Mouse (Mus musculus) embryonic facial prominence, embryonic 13.5 days (tissue): ENCODE measurements around the gene Pcx. TPM values are rescaled to one million over a fixed set of nuclear protein-coding genes. Genes with fewer than 3 reads are reported as not detected.

Experiments used
- ATAC-seq: fragments of 200-750 bp; cut with Nextera tagmentation; 2 replicates; pipeline ENCODE4 v1.8.0; 2017; ENCODE audit warnings: low read depth; ENCODE audit not compliant: insufficient number of reproducible peaks, insufficient read depth, low FRiP score, low TSS enrichment
- H3K27ac ChIP-seq: fragments of 300-500 bp; sonication (generic); 2 replicates; pipeline ENCODE4 v1.5.1; 2015; ENCODE audit warnings: moderate library complexity, mild to moderate bottlenecking, inconsistent platforms
- H3K27me3 ChIP-seq: fragments of 300-500 bp; sonication (generic); 2 replicates; pipeline ENCODE4 v1.6.1; 2015; ENCODE audit warnings: mild to moderate bottlenecking, inconsistent platforms
- H3K36me3 ChIP-seq: fragments of 300-500 bp; sonication (generic); 2 replicates; pipeline ENCODE4 v1.6.1; 2015; ENCODE audit warnings: mild to moderate bottlenecking, inconsistent platforms
- H3K4me1 ChIP-seq: fragments of 300-500 bp; sonication (generic); 2 replicates; pipeline ENCODE4 v1.6.1; 2015; ENCODE audit warnings: inconsistent platforms
- H3K4me2 ChIP-seq: fragments of 300-500 bp; sonication (generic); 2 replicates; pipeline ENCODE4 v1.6.1; 2015; ENCODE audit warnings: moderate library complexity, mild to moderate bottlenecking, inconsistent platforms
- H3K4me3 ChIP-seq: fragments of 300-500 bp; sonication (generic); 2 replicates; pipeline ENCODE4 v1.5.1; 2015; ENCODE audit warnings: mild to moderate bottlenecking, inconsistent platforms
- H3K9ac ChIP-seq: fragments of 300-500 bp; sonication (generic); 2 replicates; pipeline ENCODE4 v1.6.1; 2015; ENCODE audit warnings: mild to moderate bottlenecking, inconsistent platforms
- H3K9me3 ChIP-seq: fragments of 300-500 bp; sonication (generic); 2 replicates; pipeline ENCODE4 v1.6.1; 2016; ENCODE audit warnings: inconsistent platforms
- WGBS: fragments of 180-500 bp; shearing (Covaris S2); methylation state at CpG from one replicate; pipeline ENCODE4 v1.1.7; 2015; ENCODE audit warnings: mixed read lengths; 5-methylcytosine and 5-hydroxymethylcytosine counted together
- microRNA-seq: library from miRNA; unstranded; fragments of <30 nt; microRNA quantifications from one replicate; pipeline ENCODE4, GENCODE M21; 2016
- polyA plus RNA-seq: library from polyadenylated mRNA; unstranded; fragments of >200 nt; fragmentation: Nextera tagmentation; extraction: Ambion mirVana; gene quantifications from 2 replicates; pipeline ENCODE4 v1.2.1, GENCODE M21; 2015

Pcx gene
- polyA plus RNA-seq, 1 experiment from 2014 or later: 24.8 TPM

GRCm38 (mm10) chr19:4625179-4625828 is 115.0 kb downstream of the Pcx start, which contains the start of gene Rce1:
Gene Rce1 (minus strand): TSS chr19:4625641.
- ATAC-seq: peak; percentile 86
- H3K27me3 ChIP-seq: no peaks in the 10 kb centered on the region
- peak within 1 kb of the TSS; percentile 97 for H3K9ac ChIP-seq
- peaks cover 37% of the 10 kb centered on the region for H3K36me3 ChIP-seq
- under 1% methylated on average over 64 of the region's 64 CpGs for WGBS
- peak within 1 kb of the TSS; percentile 76 for H3K4me2 ChIP-seq
- peaks cover 31% of the 10 kb centered on the region for H3K4me1 ChIP-seq
- H3K27ac ChIP-seq: peak within 1 kb of the TSS; percentile 94
- peak within 1 kb of the TSS; percentile 96 for H3K4me3 ChIP-seq
- no peaks in the 10 kb centered on the region for H3K9me3 ChIP-seq

GRCm38 (mm10) chr19:4625829-4626535 is 115.7 kb downstream of the Pcx start:
- Histone ChIP-seq H3K36me3 (peaks cover 30% of the 10 kb centered on the region), H3K9me3 (no peaks in the 10 kb centered on the region), H3K4me2 (peak overlapping the region; percentile 76), H3K4me1 (peaks cover 31% of the 10 kb centered on the region), H3K4me3 (peak overlapping the region; percentile 96), H3K27ac (peak overlapping the region; percentile 94), H3K9ac (peak overlapping the region; percentile 97), H3K27me3 (no peaks in the 10 kb centered on the region)
- peak; percentile 53; the same call in 1 of the 2 replicates for ATAC-seq
- WGBS: under 1% methylated on average over 35 of the region's 35 CpGs

DNA sequence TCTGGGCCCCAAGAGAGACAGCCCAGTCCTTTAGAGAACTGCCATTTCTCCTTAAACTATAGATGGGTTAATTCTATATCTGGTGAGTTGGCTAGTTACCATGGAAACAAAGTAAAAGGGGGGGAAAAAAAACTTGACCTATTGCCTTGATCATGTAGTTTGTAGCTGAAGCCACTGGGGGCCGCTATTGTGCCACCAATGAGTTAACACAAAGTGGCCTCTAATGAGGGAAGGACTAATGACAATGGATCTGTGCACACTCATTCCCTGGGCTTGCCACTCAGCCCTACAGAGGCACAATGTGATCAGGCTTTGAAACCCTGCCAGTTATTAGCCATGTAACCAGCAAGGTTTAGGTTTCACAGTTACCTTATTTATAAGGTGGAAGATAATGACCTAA is 118.5 kb downstream of the Pcx start:
- WGBS: 0% methylated on average over 1 of the region's 1 CpGs

DNA sequence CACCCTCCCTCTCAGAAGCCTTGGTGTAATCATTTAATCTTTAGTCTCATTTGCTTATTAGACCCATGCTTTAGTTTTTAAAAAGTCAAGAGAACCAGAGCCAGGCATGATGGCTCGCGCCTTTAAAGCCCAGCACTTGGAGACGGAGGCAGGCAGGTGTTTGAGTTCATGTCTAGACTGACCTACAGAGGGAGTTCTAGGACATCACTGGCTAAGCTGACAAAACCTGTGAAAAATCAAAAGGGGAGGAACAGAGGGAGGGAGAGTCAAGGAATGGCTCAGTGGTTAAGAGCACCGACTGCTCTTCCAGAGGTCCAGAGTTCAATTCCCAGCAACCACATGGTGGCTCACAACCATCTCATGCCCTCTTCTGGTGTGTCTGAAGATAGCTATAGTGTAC is 125.7 kb downstream of the Pcx start:
- no peak overlapping the region for H3K27ac ChIP-seq
- no peaks in the 10 kb centered on the region for H3K36me3 ChIP-seq
- H3K4me2 ChIP-seq: no peak overlapping the region
- H3K4me3 ChIP-seq: no peak overlapping the region
- 65% methylated on average over 4 of the region's 4 CpGs for whole genome bisulfite sequencing
- H3K4me1 ChIP-seq: no peaks in the 10 kb centered on the region
- H3K27me3 ChIP-seq: no peaks in the 10 kb centered on the region
- ATAC-seq: no peak
- no peaks in the 10 kb centered on the region for H3K9me3 ChIP-seq
- no peak overlapping the region for H3K9ac ChIP-seq

More for the DNA sequence above, 118.5 kb downstream of the Pcx start:
- Histone ChIP-seq H3K4me3 (no peak overlapping the region), H3K27ac (no peak overlapping the region), H3K27me3 (no peaks in the 10 kb centered on the region), H3K9ac (no peak overlapping the region), H3K4me2 (no peak overlapping the region), H3K36me3 (peaks cover 2% of the 10 kb centered on the region), H3K9me3 (no peaks in the 10 kb centered on the region), H3K4me1 (peaks cover 31% of the 10 kb centered on the region)
- ATAC-seq: no peak

DNA sequence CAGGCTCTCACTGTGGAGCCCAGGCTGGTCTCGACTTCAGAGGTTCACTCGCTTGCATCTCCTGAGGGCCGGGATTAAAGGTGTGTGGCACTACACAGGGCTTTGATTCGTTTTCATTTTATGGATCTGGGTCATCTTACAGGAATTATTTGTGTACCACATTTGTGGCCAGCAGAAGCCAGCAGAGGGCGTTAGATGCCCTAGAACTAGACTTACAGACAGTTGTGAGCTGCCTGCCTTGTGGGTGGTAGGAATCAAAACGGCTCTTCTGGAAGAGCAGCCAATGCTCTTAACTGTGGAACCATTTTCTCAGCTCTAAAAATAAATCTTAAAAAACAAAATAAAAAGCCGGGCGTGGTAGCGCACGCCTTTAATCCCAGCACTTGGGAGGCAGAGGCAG is 134.0 kb downstream of the Pcx start:
- Histone ChIP-seq H3K4me3 (no peak overlapping the region), H3K36me3 (no peaks in the 10 kb centered on the region), H3K4me1 (no peaks in the 10 kb centered on the region), H3K9ac (no peak overlapping the region), H3K27me3 (no peaks in the 10 kb centered on the region), H3K4me2 (no peak overlapping the region), H3K9me3 (no peaks in the 10 kb centered on the region), H3K27ac (no peak overlapping the region)
- no peak for ATAC-seq
- 35% methylated on average over 10 of the region's 10 CpGs for WGBS

DNA sequence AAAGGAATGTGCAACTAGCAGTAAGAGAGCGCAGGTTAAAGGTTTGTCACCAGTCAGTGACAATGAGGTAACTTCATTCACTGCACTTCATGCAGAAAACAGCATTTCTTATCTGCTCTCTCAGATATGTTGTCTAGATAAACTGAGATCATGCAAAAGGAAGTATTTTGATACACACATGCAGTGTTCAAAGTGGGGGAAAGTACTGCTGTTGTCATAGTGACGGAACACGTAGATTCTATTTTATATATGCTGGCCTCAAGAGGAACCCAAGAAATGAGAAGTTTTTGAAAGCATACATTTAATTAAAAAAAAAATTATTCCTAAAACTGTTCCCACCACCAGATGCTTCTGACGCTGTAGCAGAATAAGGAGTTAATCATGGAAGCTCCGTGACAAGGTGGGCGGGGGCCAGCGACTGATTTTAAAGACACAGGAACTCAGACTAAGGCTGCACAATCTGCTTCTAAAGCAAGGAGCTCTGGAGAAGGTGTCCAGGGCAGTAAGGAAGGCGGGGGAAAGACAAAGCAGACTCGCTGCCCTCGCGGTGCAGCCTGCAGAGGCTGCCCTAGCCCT is 136.7 kb downstream of the Pcx start:
- H3K4me2 ChIP-seq: no peak overlapping the region
- H3K27ac ChIP-seq: no peak overlapping the region
- no peaks in the 10 kb centered on the region for H3K4me1 ChIP-seq
- H3K9ac ChIP-seq: 0 out of 2 replicates have a peak overlapping the region, but pooled peaks have one; percentile 36
- H3K4me3 ChIP-seq: no peak overlapping the region
- H3K36me3 ChIP-seq: no peaks in the 10 kb centered on the region
- no peaks in the 10 kb centered on the region for H3K27me3 ChIP-seq
- H3K9me3 ChIP-seq: no peaks in the 10 kb centered on the region
- 64% methylated on average over 11 of the region's 11 CpGs for WGBS
- no peak for ATAC-seq

GRCm38 (mm10) chr19:4658156-4658555 is 147.9 kb downstream of the Pcx start:
- no peak overlapping the region for H3K9ac ChIP-seq
- WGBS: 85% methylated on average over 5 of the region's 5 CpGs
- no peaks in the 10 kb centered on the region for H3K4me1 ChIP-seq
- H3K4me3 ChIP-seq: no peak overlapping the region
- no peak overlapping the region for H3K4me2 ChIP-seq
- H3K27ac ChIP-seq: no peak overlapping the region
- ATAC-seq: no peak
- peaks cover 3% of the 10 kb centered on the region; the same call in 1 of the 2 replicates for H3K27me3 ChIP-seq
- H3K36me3 ChIP-seq: no peaks in the 10 kb centered on the region
- H3K9me3 ChIP-seq: no peaks in the 10 kb centered on the region

DNA sequence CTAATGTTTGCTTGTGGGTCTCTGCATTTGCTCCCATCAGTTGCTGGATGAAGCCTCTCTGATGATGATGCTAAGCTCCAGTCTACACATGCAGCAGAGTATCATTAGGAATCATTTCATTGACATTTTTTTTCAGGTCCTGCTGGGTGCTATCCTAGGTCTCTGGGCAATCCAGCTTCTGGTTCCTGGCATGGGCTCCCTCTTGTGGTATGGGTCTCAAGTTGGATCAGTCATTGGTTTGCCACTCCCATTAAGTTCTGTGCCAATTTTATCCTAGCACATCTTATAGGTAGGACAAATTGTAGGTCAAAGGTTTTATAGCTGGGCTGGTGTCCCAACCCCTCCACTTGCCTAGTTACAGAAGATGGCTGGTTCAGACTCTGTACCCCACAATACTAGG is 156.5 kb downstream of the Pcx start:
- Histone ChIP-seq H3K27ac (no peak overlapping the region), H3K4me1 (no peaks in the 10 kb centered on the region), H3K4me3 (no peak overlapping the region), H3K36me3 (no peaks in the 10 kb centered on the region), H3K4me2 (no peak overlapping the region), H3K27me3 (no peaks in the 10 kb centered on the region), H3K9me3 (no peaks in the 10 kb centered on the region), H3K9ac (no peak overlapping the region)
- no peak for ATAC-seq

- H3K4me2 ChIP-seq: no peak overlapping the region
- no peak overlapping the region for H3K27ac ChIP-seq
- no peaks in the 10 kb centered on the region for H3K27me3 ChIP-seq
- no peaks in the 10 kb centered on the region for H3K36me3 ChIP-seq
- H3K4me1 ChIP-seq: no peaks in the 10 kb centered on the region
- 81% methylated on average over 4 of the region's 4 CpGs for WGBS
- ATAC-seq: no peak
- H3K9ac ChIP-seq: no peak overlapping the region
- no peaks in the 10 kb centered on the region for H3K9me3 ChIP-seq
- H3K4me3 ChIP-seq: no peak overlapping the region
Measured at GRCm38 (mm10) chr19:4670776-4671175, 160.5 kb downstream of the Pcx start.

Small RNA genes within 50 kb of the gene (microRNA-seq; reads per million reads assigned to microRNA genes)
- gene Mir6986: not detected

Other genes with a start within 250 kb of the Pcx start
- 17.4 and 20.3 TPM in 2 replicates for gene Ssh3, start 241.3 kb upstream of the Pcx start, polyA plus RNA-seq
- 12.6 and 13.5 TPM in 2 replicates for gene Ankrd13d, start 227.3 kb upstream of the Pcx start, polyA plus RNA-seq
- gene Grk2, start 204.2 kb upstream of the Pcx start, polyA plus RNA-seq: 17.0 and 19.6 TPM in 2 replicates
- gene Kdm2a, start 112.2 kb upstream of the Pcx start, polyA plus RNA-seq: 53.6 and 59.4 TPM in 2 replicates
- 39.2 and 42.7 TPM in 2 replicates for gene Rhod, start 71.0 kb upstream of the Pcx start, polyA plus RNA-seq
- 2.0 and 2.3 TPM in 2 replicates for gene Syt12, start 33.0 kb upstream of the Pcx start, polyA plus RNA-seq
- not detected in 2 replicates for gene 2010003K11Rik, start 11.9 kb upstream of the Pcx start, polyA plus RNA-seq
- 8.7 and 9.9 TPM in 2 replicates for gene Lrfn4, start 105.2 kb downstream of the Pcx start, polyA plus RNA-seq
- 62.5 and 66.6 TPM in 2 replicates for gene Rce1, start 115.2 kb downstream of the Pcx start, polyA plus RNA-seq
- gene Gm960, start 188.2 kb downstream of the Pcx start, polyA plus RNA-seq: 5.2 and 8.0 TPM in 2 replicates
- 2.6 and 2.9 TPM in 2 replicates for gene Sptbn2, start 200.7 kb downstream of the Pcx start, polyA plus RNA-seq
- gene Rbm4b, start 246.0 kb downstream of the Pcx start, polyA plus RNA-seq: 107 and 114 TPM in 2 replicates